Mouse (Mus musculus) G1E (cell line): Measurements from ENCODE around the gene Wfikkn1. TPM values are rescaled to one million over a fixed set of nuclear protein-coding genes. Genes with fewer than 3 reads are reported as not detected.

Source experiments
- ATAC-seq: 2 replicates; pipeline ENCODE4 v1.8.0; 2016; ENCODE audit warnings: mild to moderate bottlenecking; ENCODE audit not compliant: insufficient number of reproducible peaks, poor library complexity, low FRiP score, severe bottlenecking; ENCODE audit errors: extremely low read depth
- DNase-seq: peaks from one replicate; pipeline ENCODE4 v3.0.0; 2012; ENCODE audit warnings: low spot score
- H3K27me3 ChIP-seq: 2 replicates; pipeline ENCODE4 v1.6.1; 2012; ENCODE audit warnings: mild to moderate bottlenecking, low read length, inconsistent platforms; ENCODE audit not compliant: insufficient read depth
- H3K36me3 ChIP-seq: replicated peaks from 2 replicates; pipeline ENCODE3; 2012; ENCODE audit warnings: mild to moderate bottlenecking, inconsistent platforms
- H3K4me1 ChIP-seq: 2 replicates; pipeline ENCODE4 v1.6.1; 2012; ENCODE audit warnings: low read depth, low read length, inconsistent platforms, mixed read lengths; ENCODE audit not compliant: insufficient read depth
- H3K4me3 ChIP-seq: 2 replicates; pipeline ENCODE4 v1.5.1; 2012; ENCODE audit warnings: low read depth, mild to moderate bottlenecking, inconsistent platforms, low read length, moderate library complexity, mixed read lengths
- H3K9me3 ChIP-seq: replicated peaks from 2 replicates; pipeline ENCODE4 v1.6.1; 2012; ENCODE audit warnings: inconsistent platforms
- CTCF ChIP-seq: IDR thresholded peaks from 2 replicates; pipeline ENCODE4 v1.5.1; 2012; ENCODE audit warnings: low read depth, low read length, inconsistent platforms, mixed read lengths
- GATA1 ChIP-seq: IDR thresholded peaks from 2 replicates; pipeline ENCODE4 v1.6.1; 2012; ENCODE audit warnings: borderline replicate concordance, low read length, inconsistent platforms, mixed read lengths
- GATA2 ChIP-seq: IDR thresholded peaks from 2 replicates; pipeline ENCODE4 v1.6.1; 2012; ENCODE audit warnings: low read depth, low read length, inconsistent platforms, borderline replicate concordance
- POLR2AphosphoS5 ChIP-seq: IDR thresholded peaks from 2 replicates; pipeline ENCODE4 v1.6.1; 2012; ENCODE audit warnings: low read depth, low read length, inconsistent platforms; ENCODE audit not compliant: insufficient replicate concordance
- TAL1 ChIP-seq: conservative IDR thresholded peaks from 2 replicates; pipeline ENCODE4 v1.6.1; 2012; ENCODE audit warnings: low read depth, low read length, inconsistent platforms, mixed read lengths
- polyA plus RNA-seq: library from polyadenylated mRNA; stranded (reverse); fragments of >175 nt; gene quantifications from 2 replicates; pipeline ENCODE4 v1.2.3, GENCODE M21; 2012
- total RNA-seq, 2 experiments: library from RNA; stranded (forward) in 1 of 2; stranded (reverse) in 1 of 2; fragments of 200-1000 nt in 1 of 2; fragments of >200 nt in 1 of 2; fragmentation: Nextera tagmentation in 1 of 2; gene quantifications; 2 replicates each; pipeline ENCODE4 v1.2.3; 2014 to 2017

Wfikkn1 gene
- total and polyA plus RNA-seq, 3 experiments = 0.55 to 1.4 (median 0.57) TPM

DNA sequence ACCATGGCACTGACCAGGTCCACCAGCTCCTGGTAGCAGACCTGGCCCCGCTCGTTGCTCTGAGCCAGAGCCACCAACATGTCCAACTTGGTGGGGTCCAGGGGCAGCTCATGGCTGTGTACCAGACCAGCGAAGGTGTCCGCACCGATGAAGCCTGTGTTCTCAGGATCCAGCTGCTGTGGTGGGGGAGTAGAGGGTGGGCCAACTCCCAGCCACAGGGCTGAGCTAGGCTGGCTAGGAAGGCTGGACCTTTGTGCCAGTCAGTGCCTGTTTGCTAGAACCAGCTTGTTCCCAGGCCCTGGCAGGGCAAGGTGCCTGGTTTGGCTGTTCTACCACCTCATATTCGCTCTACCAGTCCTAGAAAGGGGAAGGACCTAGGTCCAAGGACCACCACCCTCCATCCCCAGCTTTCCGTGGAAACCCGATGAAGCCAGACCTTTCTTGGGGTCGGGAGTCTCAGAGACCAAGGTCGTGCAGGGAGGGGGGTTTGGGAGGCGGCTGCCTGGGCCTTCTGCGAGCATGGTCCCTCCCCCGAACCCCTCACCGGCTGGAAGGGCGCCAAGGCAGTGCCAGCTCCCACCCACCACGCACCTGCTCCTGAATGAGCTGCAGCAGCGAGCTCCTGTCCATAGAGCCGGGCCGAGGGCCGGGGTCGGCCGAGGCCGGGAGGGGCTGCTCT is 44.1 kb downstream of the Wfikkn1 start:
- peak overlapping the region; percentile 5; the same call in 1 of the 2 replicates for H3K4me3 ChIP-seq
- peaks cover 83% of the 10 kb centered on the region for H3K4me1 ChIP-seq

DNA sequence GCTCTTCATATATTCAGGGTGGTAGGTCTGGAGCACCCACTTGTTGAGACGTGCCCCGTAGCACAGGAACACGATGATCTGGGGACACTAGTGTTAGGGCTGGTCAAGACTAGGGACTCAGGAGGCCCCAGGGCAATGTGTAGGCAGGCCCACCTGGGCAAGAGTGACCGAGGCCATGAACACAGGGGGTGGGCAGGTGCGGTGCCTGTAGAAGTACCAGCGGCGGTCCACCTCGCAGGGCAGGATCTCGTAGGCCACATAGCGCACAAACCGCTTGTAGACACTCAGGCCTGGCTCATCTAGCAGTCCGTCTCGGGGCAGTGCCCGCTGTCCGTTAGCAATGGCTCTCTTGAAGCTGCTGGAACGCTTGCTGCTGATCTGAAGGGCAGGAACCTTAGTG is 44.8 kb downstream of the Wfikkn1 start:
- TF ChIP-seq CTCF = no peak
- no peak for TF ChIP-seq GATA1
- no peak for TF ChIP-seq TAL1
- no peak for TF ChIP-seq POLR2AphosphoS5
- TF ChIP-seq GATA2 = no peak
- H3K27me3 ChIP-seq = no peaks in the 10 kb centered on the region
- ATAC-seq (no peak), DNase-seq (no peak)
- peaks cover 84% of the 10 kb centered on the region for H3K36me3 ChIP-seq
- peaks cover 83% of the 10 kb centered on the region for H3K4me1 ChIP-seq
- peak overlapping the region; percentile 81; the same call in 1 of the 2 replicates for H3K4me3 ChIP-seq
- H3K9me3 ChIP-seq = no peaks in the 10 kb centered on the region

More for the DNA sequence above, 44.1 kb downstream of the Wfikkn1 start:
- Histone ChIP-seq H3K9me3 (no peaks in the 10 kb centered on the region), H3K36me3 (peaks cover 84% of the 10 kb centered on the region), H3K27me3 (no peaks in the 10 kb centered on the region)
- no peak for DNase-seq
- ATAC-seq = no peak
- TF ChIP-seq POLR2AphosphoS5 = no peak
- no peak for TF ChIP-seq TAL1
- no peak for TF ChIP-seq GATA2
- TF ChIP-seq CTCF = no peak
- no peak for TF ChIP-seq GATA1

DNA sequence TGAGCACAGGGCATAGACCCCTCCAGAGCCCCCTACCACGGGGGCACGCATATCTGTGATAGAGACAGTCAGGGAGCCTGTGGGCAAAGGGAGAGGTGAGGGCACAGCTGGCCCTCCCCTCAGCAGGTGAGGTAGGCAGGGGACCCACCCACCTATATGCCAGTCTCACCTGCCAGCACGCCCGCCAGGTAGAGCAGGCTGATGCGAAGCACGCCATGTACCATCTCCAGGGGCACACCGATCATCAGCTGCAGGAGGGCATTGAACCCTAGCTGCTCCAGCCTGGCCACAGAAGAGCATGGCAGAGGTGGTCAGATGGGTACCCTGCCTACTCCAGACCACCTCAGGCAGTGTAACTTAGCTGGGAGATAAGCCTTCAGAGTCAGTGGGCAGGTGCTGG is 45.4 kb downstream of the Wfikkn1 start:
- H3K27me3 ChIP-seq = no peaks in the 10 kb centered on the region
- H3K36me3 ChIP-seq = peaks cover 84% of the 10 kb centered on the region
- peak overlapping the region; percentile 81 for H3K4me3 ChIP-seq
- TF ChIP-seq CTCF = no peak
- no peak for TF ChIP-seq POLR2AphosphoS5
- no peak for TF ChIP-seq GATA2
- TF ChIP-seq TAL1 = no peak
- ATAC-seq (no peak), DNase-seq (no peak)
- no peaks in the 10 kb centered on the region for H3K9me3 ChIP-seq
- H3K4me1 ChIP-seq = peaks cover 83% of the 10 kb centered on the region

- Histone ChIP-seq H3K9me3 (no peaks in the 10 kb centered on the region), H3K4me3 (peak overlapping the region; percentile 81), H3K4me1 (peaks cover 82% of the 10 kb centered on the region), H3K27me3 (no peaks in the 10 kb centered on the region), H3K36me3 (peaks cover 84% of the 10 kb centered on the region)
- no peak for DNase-seq
- no peak for ATAC-seq
- TF ChIP-seq GATA2 = no peak
- no peak for TF ChIP-seq TAL1
- TF ChIP-seq GATA1 = no peak
- TF ChIP-seq CTCF = no peak
- TF ChIP-seq POLR2AphosphoS5 = no peak
These were observed 45.9 kb downstream of the Wfikkn1 start for GRCm38 (mm10) chr17:25834595-25835222.

GRCm38 (mm10) chr17:25833961-25834594 is 46.6 kb downstream of the Wfikkn1 start:
- Histone ChIP-seq H3K36me3 (peaks cover 84% of the 10 kb centered on the region), H3K4me1 (peaks cover 82% of the 10 kb centered on the region), H3K9me3 (no peaks in the 10 kb centered on the region), H3K4me3 (peak overlapping the region; percentile 81), H3K27me3 (no peaks in the 10 kb centered on the region)
- no peak for DNase-seq
- TF ChIP-seq POLR2AphosphoS5 (no peak), CTCF (no peak), TAL1 (no peak), GATA1 (no peak), GATA2 (no peak)
- ATAC-seq = no peak

DNA sequence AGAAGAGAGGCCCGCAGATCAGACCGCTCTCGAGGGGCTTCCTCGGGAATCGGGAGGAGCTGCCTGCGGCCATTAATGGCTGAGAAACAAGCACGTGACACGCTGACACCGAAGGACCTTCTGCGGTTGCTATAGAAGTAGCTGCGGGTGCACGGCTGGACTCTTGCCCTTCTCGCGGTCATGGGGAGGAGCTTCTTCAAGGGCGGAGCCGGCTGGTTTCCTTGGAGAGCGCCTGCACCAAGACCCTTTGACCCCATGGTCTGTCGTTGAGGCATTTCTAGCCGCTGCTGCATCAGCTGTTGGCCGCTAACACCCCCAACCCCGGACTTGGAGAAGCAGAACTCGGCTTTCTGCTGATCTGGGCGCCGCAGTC is 47.4 kb downstream of the Wfikkn1 start, which contains the start of gene Stub1:
Stub1 (minus strand) TSS at position 114 of the 373 bp plus-strand sequence.
- DNase-seq (peak; percentile 73), ATAC-seq (peak; percentile 61)
- peaks cover 84% of the 10 kb centered on the region for H3K4me1 ChIP-seq
- peaks cover 85% of the 10 kb centered on the region for H3K36me3 ChIP-seq
- no peaks in the 10 kb centered on the region for H3K27me3 ChIP-seq
- no peak for TF ChIP-seq TAL1
- no peak for TF ChIP-seq POLR2AphosphoS5
- no peak for TF ChIP-seq CTCF
- no peak for TF ChIP-seq GATA2
- TF ChIP-seq GATA1 = no peak
- no peaks in the 10 kb centered on the region for H3K9me3 ChIP-seq
- H3K4me3 ChIP-seq = peak within 1 kb of the TSS; percentile 81
